Mouse (Mus musculus) MEL (cell line): ENCODE results near the gene Slc22a20. TPM values are rescaled to one million over a fixed set of nuclear protein-coding genes. Genes with fewer than 3 reads are reported as not detected.

ENCODE experiments used
- DNase-seq: peaks from one replicate; pipeline ENCODE4 v3.0.0; 2011; ENCODE audit warnings: low read depth, low spot score
- H3K27ac ChIP-seq: 2 replicates; pipeline ENCODE4 v1.5.1; 2012; ENCODE audit warnings: low read depth, mild to moderate bottlenecking, control low read depth, low read length, moderate library complexity; ENCODE audit not compliant: control insufficient read depth
- H3K27me3 ChIP-seq, 2 experiments: fragments of 150-350 bp in 1 of 2; sonication (generic) in 1 of 2; 2 replicates each; pipeline ENCODE4 v1.6.1; 2012; ENCODE audit warnings: low read length in 2 of 2, mild to moderate bottlenecking in 2 of 2, improper control_type of control experiment in 1 of 2, moderate library complexity in 1 of 2; ENCODE audit not compliant: insufficient read depth in 2 of 2, control insufficient read depth in 1 of 2
- H3K36me3 ChIP-seq, 2 experiments: 2 replicates each; pipeline ENCODE4 v1.6.1; 2012 to 2014; ENCODE audit warnings: low read length in 2 of 2, improper control_type of control experiment in 1 of 2, inconsistent platforms in 1 of 2, mild to moderate bottlenecking in 1 of 2; ENCODE audit not compliant: insufficient read depth in 2 of 2, control insufficient read depth in 1 of 2
- H3K4me1 ChIP-seq, 2 experiments: fragments of 150-350 bp in 1 of 2; sonication (generic) in 1 of 2; 2 replicates each; pipeline ENCODE4 v1.6.1; 2012; ENCODE audit warnings: low read length in 2 of 2, improper control_type of control experiment in 1 of 2, mild to moderate bottlenecking in 1 of 2; ENCODE audit not compliant: insufficient read depth in 2 of 2, control insufficient read depth in 1 of 2
- H3K4me3 ChIP-seq, 2 experiments: fragments of 150-350 bp in 1 of 2; sonication (generic) in 1 of 2; 2 replicates each; pipeline ENCODE4 v1.5.1; 2012; ENCODE audit warnings: low read depth in 2 of 2, low read length in 2 of 2, mild to moderate bottlenecking in 2 of 2, moderate library complexity in 2 of 2, control low read depth in 1 of 2, improper control_type of control experiment in 1 of 2; ENCODE audit not compliant: control insufficient read depth in 1 of 2, insufficient read depth in 1 of 2
- H3K79me2 ChIP-seq: 2 replicates; pipeline ENCODE4 v1.6.1; 2012; ENCODE audit warnings: mild to moderate bottlenecking, low read length, moderate library complexity; ENCODE audit not compliant: control insufficient read depth, poor library complexity, insufficient read depth
- H3K9ac ChIP-seq: 2 replicates; pipeline ENCODE4 v1.6.1; 2012; ENCODE audit warnings: low read depth, mild to moderate bottlenecking, control low read depth, low read length, moderate library complexity; ENCODE audit not compliant: control insufficient read depth, poor library complexity, severe bottlenecking
- H3K9me3 ChIP-seq: fragments of 150-350 bp; sonication (generic); replicated peaks from 2 replicates; pipeline ENCODE4 v1.6.1; 2012; ENCODE audit warnings: mild to moderate bottlenecking, low read length, improper control_type of control experiment, moderate library complexity; ENCODE audit not compliant: insufficient read depth
- BHLHE40 ChIP-seq: IDR thresholded peaks from 2 replicates; pipeline ENCODE4 v1.6.1; 2012; ENCODE audit warnings: low read depth, mild to moderate bottlenecking, inconsistent platforms, low read length, improper control_type of control experiment, borderline replicate concordance
- CHD1 ChIP-seq: IDR thresholded peaks from 2 replicates; pipeline ENCODE4 v1.6.1; 2012; ENCODE audit warnings: low read depth, mild to moderate bottlenecking, inconsistent platforms, low read length, improper control_type of control experiment
- CHD2 ChIP-seq: IDR thresholded peaks from 2 replicates; pipeline ENCODE4 v1.6.1; 2011; ENCODE audit warnings: low read length, improper control_type of control experiment
- CTCF ChIP-seq, 3 experiments: IDR thresholded peaks in 2 of 3; conservative IDR thresholded peaks in 1 of 3; 2 replicates each; pipeline ENCODE4 v1.5.1; 2011 to 2012; ENCODE audit warnings: low read length in 3 of 3, low read depth in 2 of 3, mild to moderate bottlenecking in 2 of 3, improper control_type of control experiment in 1 of 3, inconsistent platforms in 1 of 3, mixed read lengths in 1 of 3, moderate library complexity in 1 of 3; ENCODE audit not compliant: control insufficient read depth in 1 of 3, insufficient read depth in 1 of 3, poor library complexity in 1 of 3, severe bottlenecking in 1 of 3
- E2F4 ChIP-seq: IDR thresholded peaks from 2 replicates; pipeline ENCODE4 v1.6.1; 2011; ENCODE audit warnings: low read depth, low read length, improper control_type of control experiment, borderline replicate concordance
- ELF1 ChIP-seq: IDR thresholded peaks from 2 replicates; pipeline ENCODE4 v1.6.1; 2014; ENCODE audit warnings: low read depth, mild to moderate bottlenecking, inconsistent platforms, low read length, improper control_type of control experiment, moderate library complexity
- EP300 ChIP-seq, 2 experiments: IDR thresholded peaks; 2 replicates each; pipeline ENCODE4 v1.6.1; 2011; ENCODE audit warnings: improper control_type of control experiment in 2 of 2, low read length in 2 of 2, low read depth in 1 of 2, mild to moderate bottlenecking in 1 of 2
- ETS1 ChIP-seq: IDR thresholded peaks from 2 replicates; pipeline ENCODE4 v1.6.1; 2012; ENCODE audit warnings: low read depth, mild to moderate bottlenecking, inconsistent platforms, low read length, improper control_type of control experiment, moderate library complexity
- GABPA ChIP-seq: IDR thresholded peaks from 2 replicates; pipeline ENCODE4 v1.6.1; 2012; ENCODE audit warnings: low read depth, mild to moderate bottlenecking, inconsistent platforms, low read length, improper control_type of control experiment, moderate library complexity
- GATA1 ChIP-seq: IDR thresholded peaks from 2 replicates; pipeline ENCODE4 v1.6.1; 2011; ENCODE audit warnings: low read depth, low read length, improper control_type of control experiment
- HCFC1 ChIP-seq: IDR thresholded peaks from 2 replicates; pipeline ENCODE4 v1.6.1; 2012; ENCODE audit warnings: low read depth, mild to moderate bottlenecking, inconsistent platforms, low read length, improper control_type of control experiment, moderate library complexity
- JUND ChIP-seq: IDR thresholded peaks from 2 replicates; pipeline ENCODE4 v1.6.1; 2011; ENCODE audit warnings: low read depth, mild to moderate bottlenecking, improper control_type of control experiment, low read length
- KAT2A ChIP-seq: conservative IDR thresholded peaks from 2 replicates; pipeline ENCODE4 v1.6.1; 2012; ENCODE audit warnings: low read depth, low read length, improper control_type of control experiment, inconsistent platforms
- MAFK ChIP-seq: IDR thresholded peaks from 2 replicates; pipeline ENCODE4 v1.6.1; 2011; ENCODE audit warnings: low read depth, mild to moderate bottlenecking, low read length, improper control_type of control experiment, borderline replicate concordance
- MAX ChIP-seq: IDR thresholded peaks from 2 replicates; pipeline ENCODE4 v1.6.1; 2011; ENCODE audit warnings: low read length, improper control_type of control experiment
- MAZ ChIP-seq: IDR thresholded peaks from 2 replicates; pipeline ENCODE4 v1.6.1; 2012; ENCODE audit warnings: low read depth, mild to moderate bottlenecking, inconsistent platforms, low read length, improper control_type of control experiment
- MEF2A ChIP-seq: IDR thresholded peaks from 2 replicates; pipeline ENCODE4 v1.6.1; 2014; ENCODE audit warnings: low read depth, mild to moderate bottlenecking, inconsistent platforms, low read length, improper control_type of control experiment; ENCODE audit not compliant: poor library complexity, insufficient replicate concordance, severe bottlenecking; ENCODE audit errors: extremely low read depth
- MXI1 ChIP-seq: IDR thresholded peaks from 2 replicates; pipeline ENCODE4 v1.6.1; 2011; ENCODE audit warnings: mild to moderate bottlenecking, low read depth, low read length, improper control_type of control experiment
- MYB ChIP-seq: IDR thresholded peaks from 2 replicates; pipeline ENCODE4 v1.6.1; 2011; ENCODE audit warnings: mild to moderate bottlenecking, low read depth, low read length, improper control_type of control experiment
- MYC ChIP-seq: IDR thresholded peaks from 2 replicates; pipeline ENCODE4 v1.6.1; 2011; ENCODE audit warnings: low read depth, mild to moderate bottlenecking, low read length, improper control_type of control experiment, moderate library complexity
- NELFE ChIP-seq: IDR thresholded peaks from 2 replicates; pipeline ENCODE4 v1.6.1; 2011; ENCODE audit warnings: low read depth, low read length, improper control_type of control experiment
- NRF1 ChIP-seq: IDR thresholded peaks from 2 replicates; pipeline ENCODE4 v1.6.1; 2014; ENCODE audit warnings: low read depth, mild to moderate bottlenecking, inconsistent platforms, low read length, improper control_type of control experiment, moderate library complexity; ENCODE audit not compliant: poor library complexity, insufficient read depth, severe bottlenecking
- POLR2A ChIP-seq, 2 experiments: IDR thresholded peaks; 2 replicates each; pipeline ENCODE4 v1.6.1; 2011 to 2012; ENCODE audit warnings: low read length in 2 of 2, mild to moderate bottlenecking in 2 of 2, control low read depth in 1 of 2, improper control_type of control experiment in 1 of 2, low read depth in 1 of 2, moderate library complexity in 1 of 2; ENCODE audit not compliant: control insufficient read depth in 1 of 2, insufficient read depth in 1 of 2, poor library complexity in 1 of 2
- POLR2AphosphoS2 ChIP-seq: IDR thresholded peaks from 2 replicates; pipeline ENCODE4 v1.6.1; 2011; ENCODE audit warnings: low read length, improper control_type of control experiment
- POLR2AphosphoS5 ChIP-seq: IDR thresholded peaks from 2 replicates; pipeline ENCODE4 v1.6.1; 2012; ENCODE audit warnings: low read depth, borderline replicate concordance, mild to moderate bottlenecking, inconsistent platforms, low read length, moderate library complexity, mixed read lengths
- RAD21 ChIP-seq: IDR thresholded peaks from 2 replicates; pipeline ENCODE4 v1.6.1; 2011; ENCODE audit warnings: mild to moderate bottlenecking, low read depth, low read length, improper control_type of control experiment
- RCOR1 ChIP-seq: IDR thresholded peaks from 2 replicates; pipeline ENCODE4 v1.6.1; 2012; ENCODE audit warnings: low read depth, mild to moderate bottlenecking, inconsistent platforms, low read length, improper control_type of control experiment
- SIN3A ChIP-seq: IDR thresholded peaks from 2 replicates; pipeline ENCODE4 v1.6.1; 2012; ENCODE audit warnings: low read length, improper control_type of control experiment, inconsistent platforms
- SMC3 ChIP-seq: IDR thresholded peaks from 2 replicates; pipeline ENCODE4 v1.6.1; 2011; ENCODE audit warnings: low read depth, low read length, improper control_type of control experiment
- TAL1 ChIP-seq: IDR thresholded peaks from 2 replicates; pipeline ENCODE4 v1.6.1; 2012; ENCODE audit warnings: mild to moderate bottlenecking, inconsistent platforms, low read length, moderate library complexity, mixed read lengths
- TBP ChIP-seq: IDR thresholded peaks from 2 replicates; pipeline ENCODE4 v1.8.0; 2011; ENCODE audit warnings: low read depth, low read length, improper control_type of control experiment
- TCF12 ChIP-seq: IDR thresholded peaks from 2 replicates; pipeline ENCODE4 v1.6.1; 2014; ENCODE audit warnings: low read depth, mild to moderate bottlenecking, inconsistent platforms, low read length, improper control_type of control experiment, moderate library complexity
- UBTF ChIP-seq: IDR thresholded peaks from 2 replicates; pipeline ENCODE4 v1.6.1; 2012; ENCODE audit warnings: low read depth, mild to moderate bottlenecking, inconsistent platforms, low read length, improper control_type of control experiment, moderate library complexity, borderline replicate concordance; ENCODE audit not compliant: insufficient read depth
- USF1 ChIP-seq: IDR thresholded peaks from 2 replicates; pipeline ENCODE4 v1.6.1; 2014; ENCODE audit warnings: low read depth, mild to moderate bottlenecking, inconsistent platforms, low read length, improper control_type of control experiment, moderate library complexity
- ZC3H11A ChIP-seq: IDR thresholded peaks from 2 replicates; pipeline ENCODE4 v1.6.1; 2012; ENCODE audit warnings: low read depth, mild to moderate bottlenecking, inconsistent platforms, low read length, improper control_type of control experiment
- ZKSCAN1 ChIP-seq: IDR thresholded peaks from 2 replicates; pipeline ENCODE4 v1.6.1; 2012; ENCODE audit warnings: low read depth, mild to moderate bottlenecking, inconsistent platforms, low read length, improper control_type of control experiment, moderate library complexity
- ZMIZ1 ChIP-seq: IDR thresholded peaks from 2 replicates; pipeline ENCODE4 v1.6.1; 2012; ENCODE audit warnings: low read depth, mild to moderate bottlenecking, inconsistent platforms, low read length, improper control_type of control experiment, moderate library complexity
- ZNF384 ChIP-seq: IDR thresholded peaks from 2 replicates; pipeline ENCODE4 v1.6.1; 2012; ENCODE audit warnings: low read depth, mild to moderate bottlenecking, inconsistent platforms, low read length, improper control_type of control experiment
- polyA plus RNA-seq, 2 experiments: library from polyadenylated mRNA; stranded (reverse) in 1 of 2; unstranded in 1 of 2; fragments of >175 nt in 1 of 2; fragments of >200 nt in 1 of 2; gene quantifications; 2 replicates each; pipeline versions ENCODE4 v1.2.1 to v1.2.4; 2012; ENCODE audit warnings: low replicate concordance in 2 of 2, low read depth in 1 of 2; ENCODE audit not compliant: insufficient read length in 2 of 2, insufficient read depth in 1 of 2, missing spikeins in 1 of 2
- total RNA-seq: library from RNA; depleted of rRNA; stranded (reverse); fragments of 300-350 nt; gene quantifications from 2 replicates; pipeline ENCODE4 v1.2.3, GENCODE M21; 2012

The Slc22a20 gene
- total and polyA plus RNA-seq, 3 experiments, result not detected

DNA sequence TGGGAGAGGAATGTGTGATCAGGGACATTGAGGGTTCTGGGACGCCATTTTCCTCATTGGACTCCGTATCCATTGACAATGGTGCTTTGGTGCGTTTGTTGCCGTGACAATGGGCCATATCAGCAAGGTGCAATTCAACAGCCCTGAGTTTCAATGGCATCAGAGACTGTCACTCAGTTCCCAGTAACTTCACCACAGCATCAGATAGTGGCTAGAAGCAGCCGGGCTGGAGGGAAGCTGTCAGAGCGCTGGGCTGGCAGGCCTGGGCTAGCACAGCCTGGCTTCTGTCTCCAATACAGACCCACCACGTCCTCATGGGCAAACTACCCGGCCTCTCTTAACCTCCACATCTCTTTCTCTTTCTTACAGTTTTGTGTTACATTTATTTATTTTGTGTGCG is 5.5 kb downstream of the Slc22a20 start:
- H3K27me3 ChIP-seq, result no peaks in the 10 kb centered on the region
- peaks cover 0 to 3% of the 10 kb centered on the region in 2 experiments; a peak in 1 of 4 replicates for H3K36me3 ChIP-seq
- DNase-seq, result peak; percentile 85
- H3K9ac ChIP-seq, result peak overlapping the region; percentile 30; the same call in 1 of the 2 replicates
- H3K9me3 ChIP-seq, result no peaks in the 10 kb centered on the region
- H3K27ac ChIP-seq, result peak overlapping the region; percentile 26; the same call in 1 of the 2 replicates
- no peaks in the 10 kb centered on the region for H3K79me2 ChIP-seq
- H3K4me1 ChIP-seq, result peaks cover 7 to 13% of the 10 kb centered on the region in 2 experiments
- peak overlapping the region; percentile 8 to 34; a peak in 3 of 4 replicates for H3K4me3 ChIP-seq
- TF ChIP-seq ELF1 (no peak), NRF1 (no peak), KAT2A (no peak), POLR2A (IDR thresholded peaks at IDR 0.05; ENCODE audit: control insufficient read depth in 1 of 2, insufficient read depth in 1 of 2, low read depth in 1 of 2, low read length in 2 of 2, poor library complexity in 1 of 2) (no peak), ETS1 (peak; percentile 59; the same call in 1 of the 2 replicates), MAZ (no peak), MEF2A (no peak), UBTF (no peak), SMC3 (no peak), GABPA (no peak), MAX (no peak), JUND (no peak), ZNF384 (no peak), HCFC1 (0 out of 2 replicates have a peak, but pooled peaks have one; percentile 19), TAL1 (no peak), MAFK (no peak), RAD21 (no peak), TBP (peak; percentile 59; the same call in 1 of the 2 replicates), RCOR1 (no peak), TCF12 (0 out of 2 replicates have a peak, but pooled peaks have one; percentile 22), GATA1 (peak; percentile 77), CTCF (IDR thresholded peaks at IDR 0.05 in 2 of 3, conservative IDR thresholded peaks at IDR 0.05 in 1 of 3; ENCODE audit: control insufficient read depth in 1 of 3, insufficient read depth in 1 of 3, low read depth in 2 of 3, low read length in 3 of 3, poor library complexity in 1 of 3, severe bottlenecking in 1 of 3) (no peak), ZC3H11A (no peak), SIN3A (peak; percentile 62), CHD2 (no peak), E2F4 (no peak), EP300 (IDR thresholded peaks at IDR 0.05; ENCODE audit: low read depth in 1 of 2, low read length in 2 of 2) (peak; percentile 40 to 47), MYB (no peak), NELFE (no peak), MYC (no peak), BHLHE40 (no peak), POLR2AphosphoS5 (no peak), POLR2AphosphoS2 (no peak), ZMIZ1 (no peak), CHD1 (no peak), ZKSCAN1 (no peak), MXI1 (peak; percentile 53; the same call in 1 of the 2 replicates), USF1 (no peak)
